Mouse (Mus musculus): ENCODE data around the gene Pomgnt2.
"Not testable (repeated sequence)": the region's sequence is repeated elsewhere in the genome, so short reads cannot be mapped to it uniquely, and the experiment has no call there.

Gene Pomgnt2

GRCm38 (mm10) chr9:121997010-121997409 lies at the start of gene Pomgnt2:
Pomgnt2 (minus strand) TSS chr9:121997110.
- CTCF ChIA-PET: no interaction called here

DNA sequence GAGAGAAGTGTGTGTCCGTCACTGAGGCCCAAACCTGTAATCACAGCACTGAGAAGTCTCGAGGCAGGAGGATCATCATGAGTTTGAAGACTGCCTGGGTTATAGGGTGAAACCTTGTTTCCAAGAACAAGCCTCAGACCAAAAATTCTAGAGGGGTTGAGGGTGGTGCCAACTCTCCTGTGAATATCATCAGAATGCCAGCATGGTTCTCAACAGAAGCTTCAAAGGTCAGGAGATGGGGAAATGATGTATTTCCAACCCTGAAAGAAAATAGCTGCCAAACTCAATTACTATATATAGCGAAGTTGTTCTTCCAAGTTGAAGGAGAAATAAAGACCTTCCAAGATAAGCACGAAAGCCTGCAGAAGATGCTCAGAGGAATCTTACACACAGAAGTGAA lies 42.9 kb upstream of the Pomgnt2 start:
- CTCF ChIA-PET: no interaction called here

GRCm38 (mm10) chr9:122038631-122039030 lies 41.7 kb upstream of the Pomgnt2 start:
- CTCF ChIA-PET: no interaction called here

- CTCF ChIA-PET: no interaction called here
Measured at GRCm38 (mm10) chr9:122036496-122037054, 39.7 kb upstream of the Pomgnt2 start.

DNA sequence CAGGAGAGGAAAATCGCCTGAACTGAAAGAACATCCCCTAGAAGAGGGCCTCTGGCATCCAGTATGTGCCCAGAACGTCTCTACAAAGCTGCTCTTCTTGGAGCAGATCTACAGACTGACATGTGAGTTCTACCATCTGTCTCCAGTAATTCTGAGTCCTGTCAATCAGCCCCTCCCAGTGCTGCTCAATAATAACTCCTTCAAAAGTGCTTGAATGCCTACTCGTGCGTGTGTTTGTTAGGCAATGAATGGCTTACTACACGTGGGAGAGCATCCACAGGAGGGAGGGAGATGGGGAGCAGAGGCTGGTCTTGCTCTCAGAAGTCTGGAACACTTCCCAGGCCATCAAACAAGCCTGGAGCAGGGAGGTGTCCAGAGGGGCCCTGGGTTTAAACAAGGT lies 38.9 kb upstream of the Pomgnt2 start:
- CTCF ChIA-PET: no interaction called here

GRCm38 (mm10) chr9:122034949-122035348 lies 38.0 kb upstream of the Pomgnt2 start:
- CTCF ChIA-PET: no interaction called here

DNA sequence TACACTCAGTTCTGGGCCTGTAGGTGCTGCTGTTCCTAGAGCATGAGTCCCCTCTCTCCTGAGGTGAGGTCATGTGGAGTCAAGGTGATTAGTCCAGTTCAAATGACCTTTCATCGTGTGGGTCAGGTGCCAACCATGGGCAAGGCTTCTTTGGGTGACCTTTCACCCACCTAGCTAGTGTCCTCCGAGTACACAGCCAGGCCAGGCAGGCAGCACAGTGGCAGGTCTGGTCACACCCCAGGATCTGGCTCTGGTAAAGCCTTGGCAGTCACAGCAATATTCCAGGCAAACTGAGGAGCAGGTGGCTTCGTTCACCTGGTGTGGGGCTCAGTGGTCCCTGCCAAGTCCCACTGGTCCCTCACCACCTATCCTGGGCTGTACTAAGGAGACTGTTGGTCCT lies 35.2 kb upstream of the Pomgnt2 start:
- CTCF ChIA-PET: no interaction called here

GRCm38 (mm10) chr9:122030706-122031105 lies 33.8 kb upstream of the Pomgnt2 start:
- CTCF ChIA-PET: no interaction called here

- CTCF ChIA-PET: no interaction called here
Measured at GRCm38 (mm10) chr9:122029765-122030164, 32.9 kb upstream of the Pomgnt2 start.

- CTCF ChIA-PET: no interaction called here
Measured at GRCm38 (mm10) chr9:122027914-122028745, 31.2 kb upstream of the Pomgnt2 start.

DNA sequence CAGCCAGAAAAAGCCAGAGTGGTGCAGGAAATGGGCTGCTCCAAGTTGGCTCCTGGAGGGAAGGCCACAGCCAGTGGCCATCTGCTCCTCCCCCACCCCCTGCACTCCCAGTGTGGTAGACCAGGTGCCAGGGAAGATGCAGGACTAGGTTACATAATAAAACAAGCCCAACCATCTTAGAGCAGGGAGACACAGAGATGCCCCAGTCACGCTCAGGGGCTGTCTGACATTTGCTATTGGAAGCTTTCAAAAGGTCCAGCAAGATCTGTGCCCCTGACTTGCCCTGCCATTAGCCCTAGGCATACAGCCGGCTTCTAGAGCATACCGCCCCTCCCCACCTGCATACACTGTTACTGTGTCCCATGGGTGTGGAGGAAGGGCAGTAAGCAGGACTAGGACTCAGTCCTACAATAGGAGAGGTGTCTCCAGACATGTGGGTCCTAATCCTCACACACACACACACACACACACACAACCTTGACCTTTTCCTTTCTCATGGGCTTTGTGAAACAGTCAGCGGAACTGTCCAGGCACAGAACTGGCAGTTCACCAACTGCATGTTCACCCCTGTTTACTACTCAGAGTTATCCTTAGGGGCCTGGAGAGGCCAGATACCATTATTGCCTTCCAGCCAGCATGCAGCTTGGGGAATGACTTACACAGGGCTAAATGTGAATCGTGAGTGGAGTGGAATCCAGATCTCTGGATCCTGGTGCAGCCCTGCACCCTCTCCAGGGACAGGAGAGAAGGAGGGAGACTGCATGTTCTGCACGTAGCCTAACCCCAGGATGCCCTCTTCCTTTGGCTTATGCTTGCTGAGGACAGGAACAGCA lies 30.4 kb upstream of the Pomgnt2 start:
- CTCF ChIA-PET: no interaction called here

GRCm38 (mm10) chr9:122025855-122026590 lies 29.1 kb upstream of the Pomgnt2 start:
- CTCF ChIA-PET: no interaction called here

- CTCF ChIA-PET: no interaction called here
Measured at GRCm38 (mm10) chr9:122024419-122024818, 27.5 kb upstream of the Pomgnt2 start.

DNA sequence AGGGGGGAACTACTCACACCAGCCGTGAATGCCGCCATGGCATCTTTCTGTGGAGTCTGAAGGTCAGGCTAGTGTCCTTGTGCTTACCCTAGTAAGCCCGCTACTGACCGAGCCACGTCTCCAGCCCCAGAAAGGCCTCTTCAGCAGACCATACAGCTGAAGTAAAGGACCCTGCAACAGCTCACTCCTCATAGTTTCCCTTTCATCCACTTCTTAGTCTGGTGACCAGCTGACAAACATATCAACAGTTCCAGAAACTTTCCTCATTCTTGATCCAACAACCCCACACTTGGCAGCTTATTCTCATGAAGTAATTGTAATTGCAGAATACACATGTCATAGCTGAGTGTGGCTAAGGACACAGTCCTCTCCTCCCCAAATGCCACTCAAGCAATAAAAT lies 27.0 kb upstream of the Pomgnt2 start:
- CTCF ChIA-PET: no interaction called here

DNA sequence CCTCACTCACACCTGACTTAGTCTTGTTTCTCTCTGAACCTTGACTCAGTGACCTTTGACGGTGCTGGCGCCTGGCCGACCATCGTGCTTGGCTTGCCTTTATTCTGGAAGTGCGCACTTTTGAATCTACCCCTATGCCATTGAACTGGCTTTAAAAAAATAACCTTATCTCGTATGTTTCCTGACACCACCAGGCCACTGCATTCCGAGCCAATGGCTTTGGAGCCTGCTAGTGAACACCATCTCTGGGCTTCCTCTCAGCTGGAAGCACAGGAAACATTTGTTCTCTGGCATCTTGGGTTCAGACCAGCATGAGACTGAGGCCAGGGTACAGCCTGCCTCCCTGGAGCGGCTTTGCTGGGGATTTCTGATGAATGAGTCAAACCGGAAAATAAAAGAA lies 25.9 kb upstream of the Pomgnt2 start:
- CTCF ChIA-PET: no interaction called here

DNA sequence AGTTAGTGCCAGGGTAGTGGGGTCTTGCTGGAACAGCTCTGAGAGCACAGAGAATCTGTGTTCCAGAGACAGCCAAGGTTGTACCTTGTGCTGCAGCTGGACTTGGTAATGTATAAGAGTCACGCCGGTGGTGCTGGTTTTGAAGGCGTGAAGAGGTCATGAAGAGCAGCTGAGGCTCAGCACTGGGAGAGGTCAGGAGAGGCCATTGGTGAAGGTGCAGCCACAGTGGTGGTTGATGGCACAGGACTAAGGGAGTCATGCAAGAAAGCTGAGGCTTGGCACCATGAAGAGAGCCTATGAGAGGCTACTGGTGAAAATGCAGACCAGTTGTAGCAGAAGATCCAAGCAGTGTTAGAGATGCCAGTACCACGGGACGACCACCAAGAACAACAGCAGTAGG lies 24.7 kb upstream of the Pomgnt2 start:
- CTCF ChIA-PET: no interaction called here

GRCm38 (mm10) chr9:122021171-122021570 lies 24.3 kb upstream of the Pomgnt2 start:
- CTCF ChIA-PET: not testable (repeated sequence)

GRCm38 (mm10) chr9:122020321-122020720 lies 23.4 kb upstream of the Pomgnt2 start:
- CTCF ChIA-PET: no interaction called here

- CTCF ChIA-PET: no interaction called here
Measured at GRCm38 (mm10) chr9:122018782-122019395, 22.0 kb upstream of the Pomgnt2 start.

DNA sequence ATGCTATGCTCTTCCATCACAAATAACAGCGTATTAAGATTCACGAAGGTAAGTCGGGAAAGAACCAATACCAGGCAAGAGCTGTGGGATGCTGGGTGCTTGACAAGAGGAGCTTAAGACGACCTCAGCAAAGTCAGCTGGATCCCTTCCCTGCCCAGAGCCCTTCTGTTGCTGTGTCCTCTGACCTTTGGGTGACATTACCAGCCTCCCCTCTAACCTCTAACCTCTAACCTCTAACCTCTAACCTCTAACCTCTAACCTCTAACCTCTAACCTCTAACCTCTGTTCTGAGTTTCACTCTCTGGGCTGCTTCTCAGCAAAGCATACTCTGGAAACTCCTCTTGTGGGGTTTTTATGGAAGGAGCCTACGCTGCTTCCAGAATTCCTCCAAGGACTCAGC lies 21.2 kb upstream of the Pomgnt2 start:
- CTCF ChIA-PET: interaction anchor here (0.7 kb wide), 1 partner anchor 1076 kb away, joined by 4 read pairs; no protein-coding TSS in a partner anchor

DNA sequence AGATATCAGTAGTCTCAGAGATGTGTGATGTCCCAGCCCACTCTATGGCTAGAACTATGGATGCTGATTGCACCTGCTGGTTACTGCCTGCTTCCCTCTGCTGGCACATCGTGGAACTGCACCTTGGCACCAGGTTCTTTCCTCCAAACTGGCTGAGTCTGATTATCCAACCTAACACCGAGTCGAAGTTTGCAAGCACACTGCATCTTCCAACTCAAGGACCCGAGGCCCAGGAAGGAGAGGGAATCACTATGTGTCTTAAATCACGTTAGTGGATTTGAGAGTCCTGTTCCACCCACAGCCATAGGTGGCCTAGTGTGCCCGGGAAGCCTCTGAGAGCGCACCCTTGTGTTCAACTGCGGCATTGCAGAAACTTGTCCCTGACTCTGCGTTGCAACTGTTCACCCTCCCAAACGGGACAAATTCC lies 17.3 kb upstream of the Pomgnt2 start:
- CTCF ChIA-PET: no interaction called here

GRCm38 (mm10) chr9:122013629-122014028 lies 16.7 kb upstream of the Pomgnt2 start:
- CTCF ChIA-PET: interaction anchor here (1.5 kb wide), 1 partner anchor 172 kb away, joined by 3 read pairs; no protein-coding TSS in a partner anchor

All from spleen, embryonic (tissue).